Mouse (Mus musculus) mouse embryonic stem cell (cell line): ENCODE measurements around the gene Senp3.

ENCODE experiments used
- in situ Hi-C, 2 experiments: fragments of 300-500 bp; cut with MboI; formaldehyde crosslinking; loops; 1 replicate in 1 of 2; 3 replicates in 1 of 2; pipeline ENCODE4 v1.14.3; 2019 to 2020; ENCODE audit warnings: low sequenced_read_pairs in 2 of 2, low pct_unique_long_range_greater_than_20kb in 1 of 2, mixed read lengths in 1 of 2; ENCODE audit not compliant: unreplicated experiment in 1 of 2

Gene Senp3

DNA sequence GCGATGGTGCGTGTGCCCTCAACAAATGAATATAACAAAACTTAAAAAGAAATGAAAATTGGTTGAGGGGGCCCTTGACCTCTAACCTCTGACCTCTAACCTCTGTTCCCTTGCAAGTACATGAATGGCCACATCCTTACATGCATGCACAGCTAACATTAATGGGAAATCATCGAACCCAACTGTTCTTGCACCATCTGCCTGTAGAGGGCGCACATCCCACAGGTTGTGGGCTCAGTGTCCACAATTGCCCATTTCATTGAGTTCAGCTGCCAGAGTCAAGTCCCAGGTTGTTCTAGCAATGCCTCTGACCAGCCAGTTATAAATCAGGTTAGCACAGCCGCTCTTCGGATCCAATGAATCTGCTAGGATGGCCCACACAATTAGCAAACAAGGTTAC, 53.6 kb downstream of the Senp3 start:
- in situ Hi-C loops: loop anchor here (5.0 to 25.0 kb wide), 2 partner anchors 101 to 259 kb away; partner anchors contain the start of genes Acap1 (in 1 of the 2), Kctd11 (in 1 of the 2) and Tmem95 (in 1 of the 2)

DNA sequence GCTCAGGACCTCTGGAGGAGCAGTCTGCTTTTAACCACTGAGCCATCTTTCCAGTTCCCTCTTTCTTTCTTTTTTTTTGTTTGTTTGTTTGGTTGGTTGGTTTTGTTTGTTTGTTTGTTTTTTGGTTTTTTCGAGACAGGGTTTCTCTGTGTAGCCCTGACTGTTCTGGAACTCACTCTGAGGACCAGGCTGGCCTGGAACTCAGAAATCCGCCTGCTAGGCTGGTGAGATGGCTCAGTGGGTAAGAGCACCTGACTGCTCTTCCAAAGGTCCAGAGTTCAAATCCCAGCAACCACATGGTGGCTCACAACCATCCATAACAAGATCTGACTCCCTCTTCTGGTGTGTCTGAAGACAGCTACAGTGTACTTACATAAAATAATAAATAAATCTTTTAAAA, 57.5 kb downstream of the Senp3 start:
- in situ Hi-C loops: loop anchor here in 1 of 2 experiments (25.0 kb wide), 1 partner anchor 212 kb away; the partner anchor contains the start of gene Kdm6b
